Mouse (Mus musculus) adrenal gland, adult 8-10 months (tissue): ENCODE results near the gene Nup210l. TPM values are rescaled to one million over a fixed set of nuclear protein-coding genes. Genes with fewer than 3 reads are reported as not detected.

Experiments used
- microRNA-seq, 2 experiments: library from miRNA; unstranded; fragments of <30 nt; microRNA quantifications; one replicate each; pipeline ENCODE4 v1.2.0; 2022
- total RNA-seq, 4 experiments: library from RNA; stranded (reverse); gene quantifications; 2 replicates each; pipeline ENCODE4 v1.2.4; 2022

Nup210l gene
- total RNA-seq, 4 experiments from 2014 or later = 0.35 to 1.1 (median 0.54) TPM

Small RNA genes lying within 50 kb of the gene (microRNA-seq; reads per million reads assigned to microRNA genes)
- gene Mir190b = 15.1 to 18.9 reads per million in 2 experiments

Other genes starting within 250 kb of the Nup210l start
- gene Il6ra, start 190.9 kb upstream of the Nup210l start, total RNA-seq = 10 to 100 TPM in 2 of 4 experiments, 1 to 10 TPM in 2; 6.7 to 13.4 (median 10.1) TPM
- 10 to 100 TPM; 31.6 to 63.7 (median 46.1) TPM for gene Atp8b2, start 140.6 kb upstream of the Nup210l start, total RNA-seq
- gene Hax1, start 105.4 kb upstream of the Nup210l start, total RNA-seq = 100 to 1,000 TPM; 131 to 171 (median 149) TPM
- 100 to 1,000 TPM in 3 of 4 experiments, 10 to 100 TPM in 1; 88.7 to 119 (median 108) TPM for gene 4933434E20Rik, start 52.5 kb upstream of the Nup210l start, total RNA-seq
- 100 to 1,000 TPM; 135 to 210 (median 161) TPM for gene Ubap2l, start 51.5 kb upstream of the Nup210l start, total RNA-seq
- 100 to 1,000 TPM; 162 to 262 (median 231) TPM for gene Tpm3, start 31.5 kb upstream of the Nup210l start, total RNA-seq
- gene Rps27, start 109.5 kb downstream of the Nup210l start, total RNA-seq = 1,000 to 10,000 TPM; 1,658 to 2,346 (median 2,053) TPM
- 10 to 100 TPM; 28.8 to 42.4 (median 34.9) TPM for gene Rab13, start 109.6 kb downstream of the Nup210l start, total RNA-seq
- 10 to 100 TPM; 64.2 to 76.1 (median 70.4) TPM for gene Jtb, start 127.5 kb downstream of the Nup210l start, total RNA-seq
- 1 to 10 TPM in 1 of 4 experiments, under 1 TPM in 3; 0.35 to 1.3 (median 0.63) TPM for gene Creb3l4, start 139.4 kb downstream of the Nup210l start, total RNA-seq
- 100 to 1,000 TPM; 129 to 172 (median 151) TPM for gene Slc39a1, start 144.0 kb downstream of the Nup210l start, total RNA-seq
- gene Crtc2, start 150.0 kb downstream of the Nup210l start, total RNA-seq = 10 to 100 TPM; 43.5 to 73.2 (median 63.9) TPM
- 10 to 100 TPM in 3 of 4 experiments, 1 to 10 TPM in 1; 9.2 to 14.5 (median 12.8) TPM for gene Dennd4b, start 161.1 kb downstream of the Nup210l start, total RNA-seq
- 10 to 100 TPM; 62.6 to 85.2 (median 71.6) TPM for gene Gatad2b, start 189.0 kb downstream of the Nup210l start, total RNA-seq